Mouse (Mus musculus) liver, postnatal 0 days (tissue): ENCODE measurements around the gene Lrrc3c. TPM values are rescaled to one million over a fixed set of nuclear protein-coding genes. Genes with fewer than 3 reads are reported as not detected.
A peak's percentile ranks its signal among the peaks of the same experiment; 100 is the strongest.

ENCODE experiments used
- ATAC-seq: fragments of 200-750 bp; cut with Nextera tagmentation; 2 replicates; pipeline ENCODE4 v1.8.0; 2017; ENCODE audit warnings: mild to moderate bottlenecking, moderate library complexity
- DNase-seq: peaks from one replicate; pipeline ENCODE4 v3.0.0-alpha.2; 2016
- H3K27ac ChIP-seq: fragments of 300-500 bp; sonication (generic); 2 replicates; pipeline ENCODE4 v1.5.1; 2014; ENCODE audit warnings: antibody characterized with exemption, moderate library complexity, mild to moderate bottlenecking, low read depth
- H3K27me3 ChIP-seq: fragments of 300-500 bp; sonication (generic); 2 replicates; pipeline ENCODE4 v1.6.1; 2014; ENCODE audit warnings: low read length, control low read depth, mixed read lengths; ENCODE audit not compliant: insufficient read depth
- H3K36me3 ChIP-seq: fragments of 300-500 bp; sonication (generic); replicated peaks from 2 replicates; pipeline ENCODE4 v1.6.1; 2014; ENCODE audit warnings: mild to moderate bottlenecking, control low read depth, low read length, moderate library complexity, mixed read lengths; ENCODE audit not compliant: insufficient read depth
- H3K4me1 ChIP-seq: fragments of 300-500 bp; sonication (generic); 2 replicates; pipeline ENCODE4 v1.6.1; 2014; ENCODE audit warnings: antibody characterized with exemption, mild to moderate bottlenecking, control low read depth; ENCODE audit not compliant: insufficient read depth
- H3K4me2 ChIP-seq: fragments of 300-500 bp; sonication (generic); 2 replicates; pipeline ENCODE4 v1.6.1; 2014; ENCODE audit warnings: low read depth, mild to moderate bottlenecking, low read length, moderate library complexity, mixed read lengths
- H3K4me3 ChIP-seq: fragments of 300-500 bp; sonication (generic); 2 replicates; pipeline ENCODE4 v1.5.1; 2014; ENCODE audit warnings: low read depth, low read length
- H3K9ac ChIP-seq: fragments of 300-500 bp; sonication (generic); replicated peaks from 2 replicates; pipeline ENCODE4 v1.6.1; 2014; ENCODE audit warnings: mild to moderate bottlenecking, moderate library complexity
- H3K9me3 ChIP-seq: fragments of 300-500 bp; sonication (generic); 2 replicates; pipeline ENCODE4 v1.6.1; 2016; ENCODE audit warnings: mild to moderate bottlenecking, control low read depth, low read length, mixed read lengths
- CTCF ChIP-seq: sonication (generic); IDR thresholded peaks from 2 replicates; pipeline ENCODE4 v1.5.1; 2016; ENCODE audit warnings: antibody characterized with exemption, low read depth
- EP300 ChIP-seq: IDR thresholded peaks from 2 replicates; pipeline ENCODE4 v1.6.1; 2016; ENCODE audit warnings: antibody characterized with exemption, low read depth, mild to moderate bottlenecking
- WGBS: fragments of 180-500 bp; shearing (Covaris S2); extraction: QIAGEN DNeasy Blood & Tissue Kit; methylation state at CpG from one replicate; pipeline ENCODE4 v1.1.7; 2014; ENCODE audit not compliant: insufficient replicate concordance; 5-methylcytosine and 5-hydroxymethylcytosine counted together
- polyA plus RNA-seq: library from polyadenylated mRNA; unstranded; fragments of >200 nt; fragmentation: Nextera tagmentation; extraction: Ambion mirVana; gene quantifications from 2 replicates; pipeline ENCODE4 v1.2.1, GENCODE M21; 2015

The Lrrc3c gene
- polyA plus RNA-seq, 1 experiment from 2014 or later: not detected

- Histone ChIP-seq H3K9me3 (no peaks in the 10 kb centered on the region), H3K36me3 (no peaks in the 10 kb centered on the region), H3K4me2 (no peak overlapping the region), H3K27me3 (peaks cover under 1% of the 10 kb centered on the region; the same call in 1 of the 2 replicates), H3K4me3 (no peak overlapping the region), H3K9ac (no peak overlapping the region), H3K27ac (no peak overlapping the region), H3K4me1 (peaks cover 3% of the 10 kb centered on the region; the same call in 1 of the 2 replicates)
- 45% methylated on average over 7 of the region's 7 CpGs for WGBS
- DNase-seq (no peak), ATAC-seq (peak; percentile 58; the same call in 1 of the 2 replicates)
- TF ChIP-seq EP300: no peak
- no peak for TF ChIP-seq CTCF
Measured at GRCm38 (mm10) chr11:98560942-98561341, 37.1 kb upstream of the Lrrc3c start.

- no peaks in the 10 kb centered on the region for H3K36me3 ChIP-seq
- H3K4me1 ChIP-seq: peaks cover 3% of the 10 kb centered on the region; the same call in 1 of the 2 replicates
- H3K9ac ChIP-seq: no peak overlapping the region
- H3K4me2 ChIP-seq: no peak overlapping the region
- 72% methylated on average over 3 of the region's 3 CpGs for WGBS
- DNase-seq: no peak
- no peaks in the 10 kb centered on the region for H3K9me3 ChIP-seq
- no peak for TF ChIP-seq EP300
- no peak for TF ChIP-seq CTCF
- H3K27ac ChIP-seq: no peak overlapping the region
- no peaks in the 10 kb centered on the region; the same call in 1 of the 2 replicates for H3K27me3 ChIP-seq
- ATAC-seq: no peak
- no peak overlapping the region for H3K4me3 ChIP-seq
Measured at GRCm38 (mm10) chr11:98563025-98563424, 35.1 kb upstream of the Lrrc3c start.

- Histone ChIP-seq H3K9ac (no peak overlapping the region), H3K27me3 (no peaks in the 10 kb centered on the region; the same call in 1 of the 2 replicates), H3K4me1 (peaks cover 3% of the 10 kb centered on the region; the same call in 1 of the 2 replicates), H3K27ac (no peak overlapping the region), H3K9me3 (no peaks in the 10 kb centered on the region), H3K4me2 (no peak overlapping the region), H3K4me3 (no peak overlapping the region), H3K36me3 (no peaks in the 10 kb centered on the region)
- DNase-seq: no peak
- 55% methylated on average over 13 of the region's 13 CpGs for WGBS
- ATAC-seq: peak; percentile 63; the same call in 1 of the 2 replicates
- no peak for TF ChIP-seq EP300
- TF ChIP-seq CTCF: no peak
Measured at GRCm38 (mm10) chr11:98563921-98564414, 34.1 kb upstream of the Lrrc3c start.

GRCm38 (mm10) chr11:98568326-98568725 lies 29.8 kb upstream of the Lrrc3c start:
- Histone ChIP-seq H3K36me3 (no peaks in the 10 kb centered on the region), H3K4me2 (no peak overlapping the region), H3K4me1 (peaks cover 3% of the 10 kb centered on the region; the same call in 1 of the 2 replicates), H3K9ac (no peak overlapping the region), H3K4me3 (no peak overlapping the region), H3K27me3 (no peaks in the 10 kb centered on the region), H3K27ac (no peak overlapping the region), H3K9me3 (no peaks in the 10 kb centered on the region)
- ATAC-seq (no peak), DNase-seq (peak; percentile 46)
- TF ChIP-seq EP300 (no peak), CTCF (peak; percentile 64)
- 87% methylated on average over 8 of the region's 8 CpGs for whole genome bisulfite sequencing

- no peaks in the 10 kb centered on the region for H3K27me3 ChIP-seq
- DNase-seq: no peak
- H3K4me3 ChIP-seq: no peak overlapping the region
- H3K36me3 ChIP-seq: no peaks in the 10 kb centered on the region
- no peak overlapping the region for H3K9ac ChIP-seq
- no peak for ATAC-seq
- H3K4me2 ChIP-seq: no peak overlapping the region
- peaks cover 2% of the 10 kb centered on the region; the same call in 1 of the 2 replicates for H3K4me1 ChIP-seq
- TF ChIP-seq CTCF: no peak
- no peak for TF ChIP-seq EP300
- H3K27ac ChIP-seq: no peak overlapping the region
- no peaks in the 10 kb centered on the region for H3K9me3 ChIP-seq
- 76% methylated on average over 6 of the region's 6 CpGs for WGBS
Measured at GRCm38 (mm10) chr11:98569461-98569860, 28.6 kb upstream of the Lrrc3c start.

GRCm38 (mm10) chr11:98577776-98578175 lies 20.3 kb upstream of the Lrrc3c start:
- no peaks in the 10 kb centered on the region for H3K27me3 ChIP-seq
- DNase-seq (no peak), ATAC-seq (no peak)
- H3K36me3 ChIP-seq: peaks cover under 1% of the 10 kb centered on the region
- WGBS: 83% methylated on average over 5 of the region's 5 CpGs
- no peak overlapping the region for H3K4me3 ChIP-seq
- no peak overlapping the region for H3K4me2 ChIP-seq
- no peaks in the 10 kb centered on the region for H3K9me3 ChIP-seq
- peaks cover 27% of the 10 kb centered on the region for H3K4me1 ChIP-seq
- no peak overlapping the region for H3K27ac ChIP-seq
- no peak overlapping the region for H3K9ac ChIP-seq
- TF ChIP-seq CTCF: no peak
- TF ChIP-seq EP300: no peak
